Mouse (Mus musculus) adrenal gland, adult 8-10 months (tissue): ENCODE results near the gene Msi1. TPM values are rescaled to one million over a fixed set of nuclear protein-coding genes. Genes with fewer than 3 reads are reported as not detected.

ENCODE experiments used
- DNase-seq: peaks from one replicate; pipeline ENCODE4 v3.0.0; 2022
- total RNA-seq, 4 experiments: library from RNA; stranded (reverse); gene quantifications; 2 replicates each; pipeline ENCODE4 v1.2.4; 2022

The Msi1 gene
- total RNA-seq = 10 to 100 TPM; 17.5 to 27.3 (median 21.7) TPM

DNA sequence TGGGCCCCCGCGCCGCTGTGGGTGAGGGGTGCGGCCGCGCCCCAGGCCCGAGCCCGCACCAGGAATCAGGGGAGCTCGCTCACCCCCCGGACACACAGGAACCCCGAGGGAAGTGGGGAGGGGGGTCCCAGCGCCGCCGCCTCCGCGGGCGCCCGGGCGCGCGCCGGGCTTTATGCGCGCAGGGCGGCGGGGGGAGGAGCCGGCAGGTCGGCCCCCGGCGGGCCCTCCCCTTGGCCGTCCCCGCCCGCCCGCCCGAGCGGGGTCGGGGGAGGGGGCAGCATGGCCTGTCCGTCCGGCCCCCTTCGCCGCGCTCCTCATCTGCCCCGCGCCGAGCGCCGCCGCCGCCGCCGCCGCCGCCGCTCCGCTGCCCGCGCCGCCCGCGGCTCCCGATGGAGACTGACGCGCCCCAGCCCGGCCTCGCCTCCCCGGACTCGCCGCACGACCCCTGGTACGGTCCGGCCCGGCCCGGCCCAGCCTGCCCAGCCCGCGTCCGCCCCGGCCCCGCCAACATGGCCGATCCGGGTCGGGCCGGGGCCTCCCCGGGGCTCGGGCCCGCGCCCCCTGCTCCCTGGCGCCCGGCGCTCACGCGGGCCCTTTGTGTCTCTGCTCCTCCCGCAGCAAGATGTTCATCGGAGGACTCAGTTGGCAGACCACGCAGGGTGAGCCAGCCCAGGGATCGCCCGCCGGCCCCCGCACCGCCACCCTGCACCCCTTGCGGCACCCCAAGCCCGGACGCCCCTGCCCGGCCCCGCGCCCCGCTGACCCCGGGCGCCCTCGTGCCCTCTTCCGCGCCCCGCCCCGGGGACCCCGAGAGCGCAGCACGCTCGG, at the start of gene Msi1:
TSS of gene Msi1 (plus strand) at position 241 of the 828 bp plus-strand sequence.
- no peak for DNase-seq

DNA sequence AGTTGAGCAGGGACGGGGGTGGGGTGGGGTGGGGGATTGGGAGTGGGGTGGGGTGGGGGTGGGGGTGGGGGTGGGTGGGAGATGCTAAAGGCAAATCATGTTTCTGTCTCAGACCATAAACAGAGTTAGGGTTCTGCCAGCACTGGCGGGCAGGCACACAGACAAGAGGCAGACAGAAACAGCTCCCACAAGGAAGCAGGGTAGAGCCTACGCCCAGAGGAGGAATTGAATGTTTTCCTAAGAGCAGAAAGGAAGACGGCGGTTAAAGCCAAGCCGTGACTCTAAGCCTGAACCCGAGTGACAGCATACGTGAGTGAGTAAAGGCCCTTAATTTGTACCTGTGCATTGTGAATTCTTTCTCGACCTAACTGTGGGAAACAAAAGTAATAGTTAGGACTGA, 37.5 kb upstream of the Msi1 start:
- DNase-seq = no peak

DNA sequence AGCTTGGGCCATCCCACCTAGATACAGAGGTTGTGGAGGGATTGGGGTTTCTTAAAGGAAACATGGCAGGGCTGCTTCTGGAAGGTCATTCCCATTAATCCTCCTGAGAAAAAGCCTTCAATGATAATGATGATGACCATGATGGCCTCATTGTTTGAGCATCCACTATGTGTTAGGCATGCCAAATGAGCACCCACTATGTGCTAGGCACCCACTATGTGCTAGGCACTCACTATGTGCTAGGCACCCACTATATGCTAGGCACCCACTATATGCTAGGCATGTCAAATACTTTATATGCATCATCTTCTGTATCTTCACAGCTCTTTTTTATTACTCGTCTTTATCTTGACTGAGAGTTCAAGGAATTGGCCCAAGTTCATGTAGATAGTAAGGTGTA, 36.4 kb upstream of the Msi1 start:
- no peak for DNase-seq

DNA sequence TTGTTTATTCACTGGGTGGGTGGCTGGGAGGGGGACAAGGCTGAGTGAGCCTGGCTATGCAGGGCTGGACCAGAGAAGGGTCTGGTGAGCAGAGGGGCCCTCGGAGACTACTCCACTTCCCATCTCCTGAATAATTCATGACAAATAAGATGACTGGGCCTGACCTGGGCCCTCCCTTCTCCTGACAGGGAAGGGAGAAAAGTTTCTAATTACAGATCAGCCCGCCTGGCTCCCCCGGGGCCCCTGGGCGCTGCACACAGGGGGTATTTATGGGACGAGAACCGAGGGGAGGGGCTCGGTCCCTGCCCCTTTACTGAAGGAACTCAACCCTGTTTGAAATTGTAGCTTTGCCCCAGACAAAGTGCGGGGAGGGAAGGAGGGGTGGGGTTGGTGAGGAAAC, 35.2 kb upstream of the Msi1 start:
- no peak for DNase-seq

DNA sequence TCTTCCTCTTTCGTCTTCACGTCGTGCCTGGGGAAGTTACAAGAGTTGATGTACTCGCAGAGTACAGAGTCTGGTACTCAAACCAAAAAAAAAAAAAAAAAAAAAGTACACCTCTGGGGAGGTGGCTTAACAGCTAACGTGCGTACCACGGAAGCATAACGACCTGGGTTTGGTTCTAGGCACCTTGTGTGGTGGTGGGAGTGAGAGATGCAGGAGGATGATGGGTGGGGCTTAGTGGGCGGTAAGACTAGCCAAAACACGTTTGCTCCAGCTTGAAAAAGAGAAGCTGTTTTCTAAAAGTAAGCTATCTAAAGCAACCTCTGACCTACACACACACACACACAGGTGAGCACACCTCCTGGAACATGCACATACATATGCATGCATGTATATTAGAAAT, 34.6 kb upstream of the Msi1 start:
- DNase-seq = no peak

DNA sequence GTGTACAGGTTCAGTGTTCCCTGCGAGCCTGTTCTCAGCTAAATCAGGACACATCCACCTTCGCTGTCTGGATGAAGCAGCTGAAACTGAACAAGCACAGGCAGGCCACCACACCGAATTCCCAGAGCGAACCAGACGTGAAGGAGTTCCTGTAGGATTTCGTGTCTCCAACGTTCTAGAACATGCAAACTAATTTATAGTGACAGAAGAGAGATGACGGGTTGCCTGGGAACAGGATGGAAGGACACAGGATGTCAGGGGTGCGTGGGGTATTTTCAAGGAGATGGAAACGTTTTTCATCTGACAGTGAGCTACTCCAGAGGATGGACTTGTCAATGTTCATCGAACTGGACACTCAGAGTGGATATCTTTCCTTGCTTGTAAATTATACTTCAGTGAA, 32.7 kb upstream of the Msi1 start:
- DNase-seq = no peak

DNA sequence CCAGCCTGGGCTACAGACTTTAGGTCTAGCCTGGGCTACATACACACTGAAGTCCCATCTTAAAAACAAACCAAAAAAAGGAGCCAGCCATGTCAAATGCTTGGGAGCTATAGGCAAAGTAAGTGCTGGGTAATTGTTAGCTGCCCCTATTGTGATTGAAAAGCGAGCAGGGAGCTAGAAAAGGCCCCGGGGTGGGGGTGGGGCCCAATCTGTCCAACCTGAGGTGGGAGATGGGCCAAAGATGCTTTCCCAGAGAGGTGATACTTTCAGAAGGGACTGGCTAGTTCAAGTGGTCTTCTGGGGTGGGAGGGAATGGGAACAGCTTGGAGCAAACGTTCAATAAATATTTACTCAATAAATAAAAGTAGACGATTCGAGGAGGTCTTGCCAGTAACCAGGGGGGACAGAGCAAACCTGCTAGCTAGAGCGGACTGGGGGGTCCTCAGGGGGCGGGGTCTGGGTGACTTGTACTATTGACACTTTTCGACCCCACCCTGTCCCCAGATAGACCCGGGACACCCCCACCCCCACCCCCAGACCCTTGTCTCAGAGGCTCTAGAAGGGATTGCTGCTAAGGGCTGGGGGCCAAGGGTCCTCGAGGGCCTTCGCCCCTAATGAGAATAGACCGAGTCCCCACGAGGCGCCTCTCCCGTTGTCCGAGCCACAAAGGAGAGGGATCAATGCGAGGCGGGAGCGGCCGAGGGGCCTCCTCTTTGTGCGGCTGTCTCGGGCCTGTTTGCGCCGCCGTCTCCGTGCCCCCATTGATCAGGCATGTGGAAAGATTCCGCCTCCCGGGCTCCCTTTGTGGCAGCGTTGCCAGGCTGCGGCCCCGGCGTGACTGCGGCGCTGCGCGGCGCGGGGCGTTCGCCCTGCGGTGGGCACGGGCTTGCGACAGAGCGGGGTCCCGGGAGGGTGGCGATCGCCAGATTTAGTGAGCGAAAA, 31.3 kb upstream of the Msi1 start:
- no peak for DNase-seq

DNA sequence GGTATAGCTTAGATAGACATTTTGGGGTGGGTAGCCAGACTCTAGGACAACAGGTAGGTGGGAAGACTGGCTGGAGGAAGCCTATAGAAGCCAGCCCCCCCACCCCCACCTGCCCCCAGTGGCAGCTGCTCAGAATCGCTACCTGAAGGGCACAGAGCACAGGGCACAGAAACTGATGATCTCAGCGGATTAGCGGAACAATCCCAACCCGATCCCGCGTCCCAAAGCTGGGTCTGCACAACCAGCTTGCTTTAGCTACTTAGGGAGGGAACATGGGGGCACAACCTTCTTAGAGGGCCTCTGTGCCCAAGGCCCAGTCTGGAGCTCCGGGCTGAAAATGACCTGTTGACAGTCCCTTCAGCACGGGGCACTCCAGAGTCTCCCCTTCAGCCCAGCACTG, 27.3 kb upstream of the Msi1 start:
- DNase-seq = no peak

DNA sequence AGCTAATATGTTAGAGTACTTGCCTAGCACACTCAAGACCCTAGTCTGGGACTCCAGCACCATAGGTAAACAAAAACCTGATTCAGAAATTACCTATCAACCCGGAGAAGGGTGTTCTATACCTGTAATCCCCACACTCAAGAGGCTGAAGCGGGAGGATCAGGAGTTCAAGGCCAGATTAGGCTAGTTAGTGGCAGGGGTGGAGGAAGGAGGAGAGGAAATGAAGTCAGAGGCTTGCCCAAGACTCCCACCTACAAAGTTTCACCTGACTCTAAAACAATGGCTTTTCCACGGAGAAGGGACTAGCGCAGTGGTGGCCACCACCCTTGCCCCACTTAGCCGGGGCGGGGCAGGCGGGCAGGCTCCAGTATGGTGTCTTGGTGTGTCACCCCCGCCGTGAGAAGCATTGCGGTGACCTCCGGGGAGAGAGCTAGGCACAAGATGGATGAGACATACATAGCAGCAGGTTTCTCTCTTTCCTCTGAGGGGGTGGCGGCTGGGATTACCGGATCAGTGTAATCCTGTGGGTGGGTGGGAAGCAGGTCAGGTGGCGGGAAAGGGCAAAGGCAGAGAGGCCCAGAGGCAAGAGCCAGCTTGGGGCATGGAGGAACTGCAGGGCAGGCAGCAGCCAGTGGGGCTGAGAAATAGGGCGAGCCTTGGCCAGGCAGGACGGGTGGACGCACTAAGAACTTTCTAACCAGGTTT, 25.8 kb upstream of the Msi1 start:
- no peak for DNase-seq

DNA sequence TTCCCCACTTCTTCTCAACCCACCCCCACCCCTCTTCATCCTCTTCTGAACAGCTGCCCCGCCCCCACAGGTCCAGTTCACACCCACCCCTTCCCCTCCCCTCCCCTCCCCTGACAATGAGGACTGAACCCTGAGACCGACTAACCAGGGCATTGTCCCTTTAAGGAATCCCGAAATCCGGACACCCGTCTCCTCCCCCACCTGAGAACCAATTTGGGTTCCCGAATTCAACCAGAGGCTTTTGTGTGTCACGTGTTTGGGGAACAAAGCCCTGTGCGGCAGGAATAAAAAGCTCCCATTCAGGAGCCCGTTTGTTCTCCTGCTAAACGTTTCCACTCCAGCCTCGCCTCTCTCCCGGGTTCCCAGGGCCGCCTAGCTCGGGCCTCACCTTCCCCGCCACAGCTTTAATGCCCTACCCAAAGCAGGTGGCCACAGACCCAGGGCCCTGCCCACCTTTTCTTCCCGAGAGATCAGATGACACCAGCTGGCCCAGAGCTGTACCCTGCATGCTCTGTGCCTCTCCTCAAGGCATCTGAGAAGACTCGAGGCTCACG, 25.1 kb upstream of the Msi1 start:
- DNase-seq = no peak

DNA sequence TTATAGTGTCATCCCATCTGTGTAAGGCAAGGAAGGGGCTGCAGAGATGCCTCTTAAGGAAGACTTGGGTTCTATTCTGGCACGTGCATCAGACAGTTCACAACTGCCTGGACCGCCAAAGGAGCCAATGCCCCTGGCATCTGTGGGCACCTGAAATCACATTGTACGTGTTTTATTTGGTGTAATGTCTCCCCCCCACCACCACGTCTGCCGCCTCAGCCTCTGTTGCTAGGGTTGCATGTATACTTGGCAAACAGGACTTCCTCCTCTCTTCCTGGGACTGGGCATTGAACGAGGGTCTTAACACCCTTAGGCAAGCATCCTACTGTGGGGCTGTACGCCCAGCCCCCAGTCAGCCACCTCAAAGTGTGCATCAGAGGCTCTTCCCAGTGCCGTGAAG, 24.2 kb upstream of the Msi1 start:
- no peak for DNase-seq

DNA sequence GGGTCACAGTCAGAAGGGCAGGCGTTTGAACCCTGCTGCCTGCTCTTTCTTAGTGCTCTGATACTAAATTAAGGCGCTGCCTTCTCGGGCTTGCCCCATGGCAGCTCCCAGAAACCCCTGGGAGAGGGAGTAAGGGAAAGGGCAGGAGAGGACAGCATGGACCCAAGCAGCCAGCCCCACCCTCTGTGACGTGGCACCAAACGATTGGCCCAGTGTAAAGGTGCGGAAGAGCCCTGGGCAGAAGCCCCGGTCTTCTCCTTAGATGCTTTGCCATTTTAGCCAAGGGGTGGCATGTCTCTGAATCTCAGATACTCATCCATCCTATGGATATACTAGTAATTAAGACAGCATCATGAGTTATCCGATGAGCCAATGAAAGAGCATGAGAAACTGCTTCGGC, 21.3 kb upstream of the Msi1 start:
- DNase-seq = no peak

DNA sequence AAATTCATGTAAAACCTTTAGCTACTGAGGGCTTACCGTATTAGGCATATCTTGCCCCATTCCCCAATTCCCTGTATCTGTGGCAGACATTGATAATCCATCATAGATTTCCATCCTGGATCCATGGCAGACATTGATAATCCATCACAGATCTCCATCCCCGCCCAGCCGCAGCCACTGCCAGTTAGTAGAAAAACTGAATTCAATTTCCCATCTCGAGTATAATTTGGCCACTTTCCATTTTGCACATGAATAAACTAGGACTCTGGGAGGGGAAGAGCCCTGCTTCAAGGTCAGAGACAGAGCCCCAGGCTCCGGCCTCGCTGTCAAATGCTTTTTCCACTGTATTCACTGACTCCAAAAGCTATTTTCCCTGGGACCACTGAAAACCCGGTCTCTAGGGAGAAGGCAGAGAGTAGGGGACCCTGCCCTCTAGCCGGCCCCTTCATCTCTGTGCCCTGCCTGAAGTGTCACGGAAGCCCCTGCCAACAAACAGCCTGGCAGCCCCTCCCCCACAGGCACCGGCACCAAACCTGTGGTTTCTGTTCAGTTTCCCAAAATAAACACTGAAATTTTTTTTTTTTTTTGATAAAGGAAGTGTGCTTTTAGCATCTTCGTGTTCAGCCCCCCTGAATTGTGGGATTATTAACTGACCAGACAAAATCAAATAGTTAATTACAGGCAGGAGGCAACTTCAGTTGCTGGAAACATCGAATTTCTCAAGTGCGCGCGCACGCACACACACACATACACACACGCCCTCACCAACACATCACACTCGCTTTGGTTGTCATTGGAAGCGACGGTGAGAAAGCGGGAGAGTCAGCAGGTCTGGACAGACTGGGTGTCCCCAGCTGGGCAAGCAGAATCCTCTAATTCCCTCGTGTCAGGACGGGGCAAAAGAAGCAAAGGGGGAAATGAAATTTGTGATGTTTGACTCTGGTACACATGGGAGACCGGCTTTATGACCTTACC, 14.0 kb upstream of the Msi1 start:
- no peak for DNase-seq

DNA sequence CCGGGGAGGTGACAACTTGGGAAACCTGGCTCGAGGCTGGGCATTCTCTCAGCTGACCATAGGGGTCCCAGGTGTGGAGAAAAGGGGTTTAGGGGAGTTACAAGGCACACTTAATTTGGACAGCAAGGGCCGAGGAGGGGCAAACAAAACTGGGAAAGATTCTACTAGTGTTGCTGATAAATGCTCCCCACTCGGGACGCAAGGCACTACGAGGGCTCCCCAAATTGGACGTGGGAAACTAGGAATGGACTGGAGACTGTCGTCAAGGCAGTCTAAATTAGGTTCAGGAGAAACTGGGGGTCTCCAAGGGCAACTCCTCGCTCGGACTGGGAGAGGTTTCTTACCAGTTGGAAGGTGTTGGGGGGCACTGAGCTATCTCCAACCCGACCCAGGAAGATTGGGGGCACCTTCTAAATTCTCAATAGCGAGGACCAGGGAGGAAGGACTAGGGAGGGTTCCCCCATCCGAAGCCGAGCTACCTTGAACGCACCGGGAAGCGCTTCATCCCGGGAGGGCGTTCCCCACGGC, 504 bp upstream of the Msi1 start:
- DNase-seq = no peak

DNA sequence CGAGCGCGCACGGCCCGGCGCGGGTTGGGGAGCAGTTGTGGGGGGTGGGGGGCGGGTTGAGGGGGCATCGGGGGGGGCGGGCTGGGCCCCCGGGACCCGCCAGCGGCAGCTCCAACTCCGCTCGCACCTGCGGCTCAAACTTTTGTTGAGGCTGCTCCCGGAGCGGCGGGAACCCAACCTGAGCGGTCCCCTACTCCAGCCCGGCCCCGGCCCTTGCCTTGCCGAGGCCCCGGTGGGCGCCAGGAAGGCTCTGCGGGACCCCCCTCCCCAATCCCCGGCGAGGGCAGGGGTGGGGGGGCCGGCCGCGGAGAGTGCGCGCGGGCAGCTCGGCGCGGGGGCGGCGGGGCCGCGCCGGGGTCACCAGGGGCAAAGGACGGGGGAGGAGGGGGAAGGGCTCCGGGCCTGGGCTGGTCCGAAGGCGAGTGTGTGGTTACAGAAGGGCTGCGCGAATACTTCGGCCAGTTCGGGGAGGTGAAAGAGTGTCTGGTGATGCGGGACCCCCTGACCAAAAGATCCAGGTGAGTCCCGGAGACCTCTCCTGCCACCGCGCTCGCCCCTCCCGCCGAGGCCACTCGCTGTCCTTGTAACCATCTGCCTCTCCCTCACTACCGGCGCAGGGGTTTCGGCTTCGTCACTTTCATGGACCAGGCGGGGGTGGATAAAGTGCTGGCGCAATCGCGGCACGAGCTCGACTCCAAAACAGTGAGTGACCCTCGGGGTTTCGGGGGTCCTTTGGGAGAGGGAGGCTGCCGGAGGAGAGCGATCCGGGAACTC, 975 bp downstream of the Msi1 start:
- DNase-seq = no peak

DNA sequence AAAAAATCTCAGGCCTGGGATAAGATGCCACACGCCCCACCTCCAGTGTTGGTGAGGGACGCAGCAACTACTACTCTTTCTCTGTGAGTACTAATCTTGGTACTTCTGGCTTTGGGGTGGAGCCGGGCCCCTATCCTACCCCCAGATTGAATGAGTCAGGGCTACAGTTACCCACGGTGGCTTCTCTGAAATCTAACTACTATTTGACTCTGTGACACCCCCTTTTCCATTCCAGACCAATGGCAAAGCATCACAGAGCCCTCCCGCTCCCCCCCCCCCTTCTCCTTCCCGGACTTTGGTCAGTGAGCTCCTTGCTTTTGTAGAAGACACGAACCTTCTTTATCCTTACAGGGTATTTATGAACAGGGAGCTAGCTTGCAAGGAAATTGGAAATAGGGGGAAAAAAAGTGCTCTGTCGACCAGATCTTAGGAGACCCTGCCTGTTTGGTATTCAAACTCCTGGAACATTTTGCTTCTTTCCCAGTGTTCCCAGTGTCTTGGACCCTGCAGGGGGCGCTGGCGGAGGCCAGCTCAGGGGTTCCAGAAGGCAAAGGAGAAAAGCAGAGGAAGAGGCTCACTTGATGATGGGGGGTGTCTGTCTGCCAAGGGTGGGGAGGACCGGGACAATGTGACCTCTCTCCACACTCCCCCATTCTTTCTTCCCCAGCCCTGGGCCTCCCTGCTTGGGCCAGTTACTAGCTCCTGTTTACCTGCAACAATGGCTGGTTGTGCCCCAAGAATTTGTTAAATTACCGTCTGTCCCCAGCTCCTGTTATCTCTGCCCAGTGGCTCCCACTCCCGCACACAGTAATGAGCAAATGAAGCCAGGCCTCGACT, 1.9 kb downstream of the Msi1 start:
- DNase-seq = no peak

DNA sequence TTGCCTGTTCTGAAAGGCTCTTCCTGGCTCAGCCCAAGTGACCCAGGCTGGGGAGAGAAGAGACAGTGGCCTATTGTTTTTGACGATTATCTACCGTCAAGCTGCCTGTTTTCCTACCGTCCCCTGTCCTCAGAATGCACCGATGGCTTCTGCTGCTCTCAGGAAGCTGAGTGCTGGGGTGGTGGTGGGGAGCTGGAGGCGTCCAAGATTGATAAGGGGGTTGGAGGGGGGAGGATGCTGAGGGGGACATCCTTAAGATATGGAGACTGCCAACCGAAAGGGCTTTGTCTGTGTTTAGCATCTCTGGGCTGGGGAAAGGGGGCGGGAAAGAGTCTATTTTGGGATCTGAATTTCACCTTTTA, 2.5 kb downstream of the Msi1 start:
- no peak for DNase-seq

DNA sequence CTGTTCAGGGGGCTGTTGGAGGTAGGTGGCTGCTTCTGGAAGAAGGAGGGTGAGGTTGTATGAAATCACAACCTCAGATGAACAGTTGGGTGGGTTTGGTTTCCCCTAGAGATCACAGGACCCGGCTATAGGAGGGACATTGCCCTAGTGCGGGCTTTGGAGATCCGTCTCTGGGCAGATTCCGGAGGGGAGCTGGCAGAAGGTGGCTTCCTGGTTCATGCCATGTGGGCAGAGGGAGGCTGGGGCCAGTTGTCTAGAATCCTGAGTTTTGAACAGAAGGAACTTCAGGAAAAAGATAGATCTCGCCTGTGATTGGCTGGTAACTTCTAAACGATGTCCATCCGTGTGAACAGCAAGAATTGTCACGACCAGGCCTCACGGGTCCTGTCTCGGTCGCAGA, 3.0 kb downstream of the Msi1 start:
- no peak for DNase-seq

DNA sequence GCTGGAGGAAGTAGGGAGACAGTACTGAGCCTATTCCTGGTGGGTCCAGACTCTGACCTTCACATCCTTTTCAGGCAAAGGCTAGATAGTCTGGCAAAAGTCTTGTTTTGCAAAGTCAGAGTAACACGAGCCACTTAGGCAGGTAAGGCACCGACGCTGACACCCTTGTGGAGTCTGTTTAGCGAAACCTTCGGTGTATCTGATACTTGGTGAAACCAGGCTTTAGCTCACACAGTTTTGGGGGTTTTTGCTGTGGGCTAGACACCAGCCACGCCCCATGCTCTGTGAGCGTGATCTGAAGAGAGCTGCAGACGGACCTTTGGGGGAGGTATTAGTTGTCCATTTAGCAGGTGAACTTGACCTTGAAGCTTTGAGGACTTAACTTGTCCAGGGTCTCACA, 3.8 kb downstream of the Msi1 start:
- no peak for DNase-seq
